Mouse (Mus musculus): ENCODE data around the gene Znfx1. TPM values are rescaled to one million over a fixed set of nuclear protein-coding genes. Genes with fewer than 3 reads are reported as not detected.

Gene Znfx1
- polyA plus RNA-seq, 1 experiment, result 23.3 TPM

DNA sequence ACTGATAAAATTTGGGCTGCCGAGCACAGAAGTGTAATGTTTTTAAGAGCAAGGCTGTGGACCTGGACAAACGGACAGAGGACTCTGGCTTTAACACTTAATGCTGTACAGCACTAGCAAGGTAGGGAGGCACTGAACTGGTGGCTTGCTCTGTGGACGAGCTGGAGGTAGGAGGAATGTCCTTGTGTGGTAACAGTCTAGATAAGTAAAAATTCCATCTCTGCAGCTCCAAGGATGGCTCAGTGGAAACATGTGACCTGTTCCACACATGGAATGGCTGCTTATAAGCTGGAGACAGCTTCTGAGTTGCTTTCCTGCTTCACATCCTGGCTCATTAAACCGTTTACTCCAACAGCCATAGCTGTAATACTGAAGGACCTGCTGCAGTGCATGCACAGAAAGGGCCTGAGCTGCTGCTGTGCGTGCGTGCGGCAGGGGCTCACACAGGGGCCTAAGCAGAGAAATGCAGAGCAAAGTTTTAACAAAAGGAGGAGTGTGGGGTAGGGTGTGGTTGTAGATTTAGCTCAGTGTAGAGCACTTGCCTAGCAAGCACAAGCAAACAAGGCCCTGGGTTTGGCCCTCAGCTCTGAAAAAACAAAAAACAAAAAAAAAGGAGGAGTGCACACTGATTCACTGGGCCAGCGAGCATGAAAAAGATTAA lies 14.0 kb downstream of the Znfx1 start:
- TF ChIP-seq MYOG (IDR thresholded peaks at IDR 0.05; ENCODE audit: control insufficient read depth in 1 of 3, insufficient read depth in 1 of 3, insufficient read length in 2 of 3, low read depth in 2 of 3) (no peak), POLR2A (IDR thresholded peaks at IDR 0.05; ENCODE audit: insufficient read length, low read depth) (no peak), SRF (IDR thresholded peaks at IDR 0.05; ENCODE audit: control insufficient read depth, insufficient read length, low read depth) (no peak), TCF12 (IDR thresholded peaks at IDR 0.05; ENCODE audit: insufficient read depth, poor library complexity, severe bottlenecking) (no peak), MYOD1 (IDR thresholded peaks at IDR 0.05; ENCODE audit: control insufficient read depth in 1 of 3, insufficient read length in 2 of 3, low read depth in 2 of 3) (no peak)
- Histone ChIP-seq H3ac (ENCODE audit: control insufficient read depth, insufficient read length) (no peak overlapping the region), H3K4me2 (ENCODE audit: low read depth) (no peak overlapping the region), H3K36me3 (ENCODE audit: control insufficient read depth, insufficient read depth) (peaks cover 63% of the 10 kb centered on the region), H3K79me2 (ENCODE audit: control insufficient read depth, insufficient read depth) (peaks cover 23% of the 10 kb centered on the region), H3K27me3 (ENCODE audit: control insufficient read depth, insufficient read depth, insufficient read length) (no peaks in the 10 kb centered on the region), H3K4me3 (no peak overlapping the region)

DNA sequence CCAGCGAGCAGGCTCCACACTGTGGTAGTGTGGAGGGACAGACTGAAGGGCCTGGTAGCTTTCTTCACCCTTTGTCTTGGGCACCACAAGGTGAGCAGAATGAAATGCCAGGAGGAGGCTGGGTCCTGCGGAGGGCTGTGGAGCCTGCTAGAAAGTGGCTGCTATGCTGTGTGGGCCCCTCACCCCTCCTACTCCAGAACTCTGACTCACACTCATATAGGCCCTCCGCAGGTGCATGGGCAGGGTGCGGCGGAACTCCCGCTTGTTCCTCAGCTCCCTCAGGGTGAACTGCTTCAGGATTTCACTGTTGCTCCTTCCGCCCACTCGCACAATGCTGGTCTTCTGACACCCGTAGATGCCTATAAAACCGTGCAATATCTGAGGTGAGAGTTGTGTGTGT lies 14.6 kb downstream of the Znfx1 start:
- Histone ChIP-seq H3K4me3 (no peak overlapping the region), H3ac (ENCODE audit: control insufficient read depth, insufficient read length) (no peak overlapping the region), H3K36me3 (ENCODE audit: control insufficient read depth, insufficient read depth) (peaks cover 60% of the 10 kb centered on the region), H3K79me2 (ENCODE audit: control insufficient read depth, insufficient read depth) (peaks cover 17% of the 10 kb centered on the region), H3K27me3 (ENCODE audit: control insufficient read depth, insufficient read depth, insufficient read length) (no peaks in the 10 kb centered on the region), H3K4me2 (ENCODE audit: low read depth) (no peak overlapping the region)
- TF ChIP-seq E2F4 (IDR thresholded peaks at IDR 0.05; ENCODE audit: insufficient read depth) (no peak), TCF3 (IDR thresholded peaks at IDR 0.05; ENCODE audit: insufficient read length, low read depth) (no peak), USF1 (IDR thresholded peaks at IDR 0.05; ENCODE audit: low read depth) (no peak), SRF (IDR thresholded peaks at IDR 0.05; ENCODE audit: control insufficient read depth, insufficient read length, low read depth) (no peak), POLR2A (IDR thresholded peaks at IDR 0.05; ENCODE audit: insufficient read length, low read depth) (no peak), MYOG (IDR thresholded peaks at IDR 0.05; ENCODE audit: control insufficient read depth in 1 of 3, insufficient read depth in 1 of 3, insufficient read length in 2 of 3, low read depth in 2 of 3) (no peak), MYOD1 (IDR thresholded peaks at IDR 0.05; ENCODE audit: control insufficient read depth in 1 of 3, insufficient read length in 2 of 3, low read depth in 2 of 3) (no peak)

DNA sequence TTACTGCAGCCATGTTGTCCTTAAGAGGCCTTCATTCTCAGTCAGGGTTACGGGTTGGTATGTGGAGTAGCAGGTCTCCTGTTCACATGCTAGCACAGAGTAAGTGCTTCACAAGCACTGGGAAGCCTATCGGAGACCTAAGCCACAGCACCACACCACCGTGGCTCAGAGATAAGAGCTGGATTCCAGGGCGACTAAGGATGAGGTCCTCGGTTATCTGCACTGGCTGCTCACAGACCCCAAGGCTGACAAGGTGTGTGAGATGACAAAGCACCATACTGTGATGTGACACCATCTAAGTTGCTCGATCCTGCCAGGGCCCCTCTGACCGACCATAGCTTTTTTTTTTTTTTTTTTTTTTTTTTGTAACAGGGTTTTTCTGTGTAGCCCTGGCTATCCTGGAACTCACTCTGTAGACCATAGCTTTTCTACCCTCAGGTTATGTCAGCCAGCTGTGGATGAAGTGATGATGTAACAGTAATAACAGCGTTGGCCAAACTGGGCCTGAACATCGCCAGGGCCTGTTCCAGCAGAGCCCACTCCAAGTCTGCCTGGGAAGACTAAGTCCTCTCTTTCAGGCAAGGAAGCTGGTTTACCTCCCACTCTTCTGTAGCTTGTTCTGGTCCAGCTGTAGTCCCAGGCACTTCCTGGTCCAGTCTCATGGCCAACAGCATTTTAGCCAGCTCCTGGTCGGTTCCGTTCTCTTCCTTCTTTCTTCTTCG lies 19.3 kb downstream of the Znfx1 start:
- TF ChIP-seq CEBPB (IDR thresholded peaks at IDR 0.05; ENCODE audit: insufficient read depth, poor library complexity, severe bottlenecking) (no peak), SRF (IDR thresholded peaks at IDR 0.05; ENCODE audit: control insufficient read depth, insufficient read length, low read depth) (no peak), POLR2AphosphoS2 (IDR thresholded peaks at IDR 0.05; ENCODE audit: insufficient read length, low read depth) (no peak), USF1 (IDR thresholded peaks at IDR 0.05; ENCODE audit: low read depth) (no peak), POLR2A (IDR thresholded peaks at IDR 0.05; ENCODE audit: insufficient read length, low read depth) (no peak), TCF12 (IDR thresholded peaks at IDR 0.05; ENCODE audit: insufficient read depth, poor library complexity, severe bottlenecking) (no peak)
- H3K27me3 ChIP-seq (ENCODE audit: control insufficient read depth, insufficient read depth, insufficient read length), result no peaks in the 10 kb centered on the region
- H3K4me2 ChIP-seq (ENCODE audit: low read depth), result no peak overlapping the region
- H3K4me3 ChIP-seq, result no peak overlapping the region
- H3ac ChIP-seq (ENCODE audit: control insufficient read depth, insufficient read length), result no peak overlapping the region
- H3K36me3 ChIP-seq (ENCODE audit: control insufficient read depth, insufficient read depth), result peaks cover 67% of the 10 kb centered on the region
- no peaks in the 10 kb centered on the region for H3K79me2 ChIP-seq (ENCODE audit: control insufficient read depth, insufficient read depth)

DNA sequence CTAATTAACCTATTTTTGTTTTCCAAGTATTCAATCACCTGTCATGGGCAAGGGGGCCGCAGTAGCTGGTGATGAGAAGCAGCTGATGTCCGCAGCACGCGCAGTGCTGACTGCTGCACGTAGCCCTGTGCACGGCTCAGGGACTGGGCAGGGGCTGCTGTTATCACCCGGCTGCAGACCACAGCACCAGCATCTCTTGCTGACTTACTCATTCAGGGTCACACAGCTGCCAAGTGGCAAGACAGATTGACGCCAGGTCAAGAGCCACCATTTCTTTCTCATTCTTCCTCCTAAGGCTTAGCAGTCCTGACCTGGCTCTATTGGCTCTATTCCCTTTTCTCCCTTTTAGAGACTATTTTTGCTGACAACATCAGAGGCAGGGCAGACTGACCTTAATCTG lies 23.4 kb downstream of the Znfx1 start:
- no peaks in the 10 kb centered on the region for H3K27me3 ChIP-seq (ENCODE audit: control insufficient read depth, insufficient read depth, insufficient read length)
- TF ChIP-seq TCF12 (IDR thresholded peaks at IDR 0.05; ENCODE audit: insufficient read depth, poor library complexity, severe bottlenecking) (no peak), POLR2AphosphoS2 (IDR thresholded peaks at IDR 0.05; ENCODE audit: insufficient read length, low read depth) (no peak), MYOG (IDR thresholded peaks at IDR 0.05; ENCODE audit: control insufficient read depth in 1 of 3, insufficient read depth in 1 of 3, insufficient read length in 2 of 3, low read depth in 2 of 3) (peak in 1 of 3 experiments; percentile 14)
- no peak overlapping the region for H3K4me3 ChIP-seq
- no peak overlapping the region for H3ac ChIP-seq (ENCODE audit: control insufficient read depth, insufficient read length)
- H3K4me2 ChIP-seq (ENCODE audit: low read depth), result no peak overlapping the region
- H3K79me2 ChIP-seq (ENCODE audit: control insufficient read depth, insufficient read depth), result no peaks in the 10 kb centered on the region
- peaks cover 55% of the 10 kb centered on the region for H3K36me3 ChIP-seq (ENCODE audit: control insufficient read depth, insufficient read depth)

DNA sequence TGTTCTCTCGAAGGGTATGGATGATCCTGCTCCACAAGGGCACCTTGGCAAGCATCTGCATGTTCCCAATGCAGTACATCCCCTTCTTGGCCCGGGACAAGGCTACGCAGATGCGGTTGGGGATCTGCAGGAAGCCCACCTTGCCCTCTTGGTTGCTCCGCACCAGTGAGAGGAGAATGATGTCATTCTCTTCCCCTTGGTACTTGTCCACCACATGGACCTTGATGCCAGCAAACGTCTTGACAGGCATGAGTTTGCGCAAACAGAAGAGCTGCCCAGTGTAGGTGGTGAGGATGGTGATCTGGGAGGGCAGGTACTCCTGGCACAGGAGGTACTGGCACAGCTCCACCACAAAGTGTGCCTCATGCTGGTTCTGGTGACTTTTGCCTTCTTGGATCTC lies 24.1 kb downstream of the Znfx1 start:
- no peaks in the 10 kb centered on the region for H3K27me3 ChIP-seq (ENCODE audit: control insufficient read depth, insufficient read depth, insufficient read length)
- TF ChIP-seq POLR2AphosphoS2 (IDR thresholded peaks at IDR 0.05; ENCODE audit: insufficient read length, low read depth) (no peak), SRF (IDR thresholded peaks at IDR 0.05; ENCODE audit: control insufficient read depth, insufficient read length, low read depth) (no peak), MAX (IDR thresholded peaks at IDR 0.05; ENCODE audit: low read depth) (no peak), E2F4 (IDR thresholded peaks at IDR 0.05; ENCODE audit: insufficient read depth) (no peak), TCF3 (IDR thresholded peaks at IDR 0.05; ENCODE audit: insufficient read length, low read depth) (no peak), TCF12 (IDR thresholded peaks at IDR 0.05; ENCODE audit: insufficient read depth, poor library complexity, severe bottlenecking) (no peak), POLR2A (IDR thresholded peaks at IDR 0.05; ENCODE audit: insufficient read length, low read depth) (no peak), MYOD1 (IDR thresholded peaks at IDR 0.05; ENCODE audit: control insufficient read depth in 1 of 3, insufficient read length in 2 of 3, low read depth in 2 of 3) (no peak), CEBPB (IDR thresholded peaks at IDR 0.05; ENCODE audit: insufficient read depth, poor library complexity, severe bottlenecking) (no peak), REST (IDR thresholded peaks at IDR 0.05; ENCODE audit: insufficient read depth, insufficient read length) (no peak), USF1 (IDR thresholded peaks at IDR 0.05; ENCODE audit: low read depth) (no peak), MYOG (IDR thresholded peaks at IDR 0.05; ENCODE audit: control insufficient read depth in 1 of 3, insufficient read depth in 1 of 3, insufficient read length in 2 of 3, low read depth in 2 of 3) (no peak)
- H3ac ChIP-seq (ENCODE audit: control insufficient read depth, insufficient read length), result no peak overlapping the region
- H3K79me2 ChIP-seq (ENCODE audit: control insufficient read depth, insufficient read depth), result no peaks in the 10 kb centered on the region
- no peak overlapping the region for H3K4me3 ChIP-seq
- H3K4me2 ChIP-seq (ENCODE audit: low read depth), result no peak overlapping the region
- peaks cover 57% of the 10 kb centered on the region for H3K36me3 ChIP-seq (ENCODE audit: control insufficient read depth, insufficient read depth)

Data from myocyte (in vitro differentiated cells).